Mouse (Mus musculus) neural tube, embryonic 14.5 days (tissue): ENCODE results near the gene Atp11a. TPM values are rescaled to one million over a fixed set of nuclear protein-coding genes. Genes with fewer than 3 reads are reported as not detected.

Source experiments
- ATAC-seq: fragments of 200-750 bp; cut with Nextera tagmentation; 2 replicates; pipeline ENCODE4 v1.8.0; 2017; ENCODE audit warnings: low read depth, mild to moderate bottlenecking, moderate TSS enrichment, moderate library complexity
- H3K27ac ChIP-seq: fragments of 300-500 bp; sonication (generic); 2 replicates; pipeline ENCODE4 v1.5.1; 2014; ENCODE audit warnings: low read depth, mild to moderate bottlenecking, control low read depth, low read length, moderate library complexity, mixed read lengths
- H3K27me3 ChIP-seq: fragments of 300-500 bp; sonication (generic); 2 replicates; pipeline ENCODE4 v1.6.1; 2014; ENCODE audit warnings: low read length; ENCODE audit not compliant: control insufficient read depth, insufficient read depth
- H3K36me3 ChIP-seq: fragments of 300-500 bp; sonication (generic); 2 replicates; pipeline ENCODE4 v1.6.1; 2014; ENCODE audit warnings: low read length, mixed read lengths; ENCODE audit not compliant: control insufficient read depth, insufficient read depth
- H3K4me1 ChIP-seq: fragments of 300-500 bp; sonication (generic); 2 replicates; pipeline ENCODE4 v1.6.1; 2014; ENCODE audit warnings: low read length; ENCODE audit not compliant: control insufficient read depth, insufficient read depth
- H3K4me2 ChIP-seq: fragments of 300-500 bp; sonication (generic); 2 replicates; pipeline ENCODE4 v1.6.1; 2014; ENCODE audit warnings: mild to moderate bottlenecking, low read depth, low read length, control low read depth
- H3K4me3 ChIP-seq: fragments of 300-500 bp; sonication (generic); 2 replicates; pipeline ENCODE4 v1.5.1; 2014; ENCODE audit warnings: low read depth, low read length, control low read depth, mixed read lengths
- H3K9ac ChIP-seq: fragments of 300-500 bp; sonication (generic); replicated peaks from 2 replicates; pipeline ENCODE4 v1.6.1; 2014; ENCODE audit warnings: low read depth, mild to moderate bottlenecking, control low read depth, low read length, mixed read lengths
- H3K9me3 ChIP-seq: fragments of 300-500 bp; sonication (generic); 2 replicates; pipeline ENCODE4 v1.6.1; 2016; ENCODE audit warnings: low read length; ENCODE audit not compliant: control insufficient read depth
- WGBS: fragments of 180-500 bp; shearing (Covaris S2); extraction: QIAGEN DNeasy Blood & Tissue Kit; methylation state at CpG from one replicate; pipeline ENCODE4 v1.1.7; 2014; 5-methylcytosine and 5-hydroxymethylcytosine counted together
- polyA plus RNA-seq: library from polyadenylated mRNA; unstranded; fragments of >200 nt; fragmentation: Nextera tagmentation; extraction: Ambion mirVana; gene quantifications from 2 replicates; pipeline ENCODE4 v1.2.1, GENCODE M21; 2014

Gene Atp11a
- polyA plus RNA-seq, 1 experiment from 2014 or later: 17.1 TPM

DNA sequence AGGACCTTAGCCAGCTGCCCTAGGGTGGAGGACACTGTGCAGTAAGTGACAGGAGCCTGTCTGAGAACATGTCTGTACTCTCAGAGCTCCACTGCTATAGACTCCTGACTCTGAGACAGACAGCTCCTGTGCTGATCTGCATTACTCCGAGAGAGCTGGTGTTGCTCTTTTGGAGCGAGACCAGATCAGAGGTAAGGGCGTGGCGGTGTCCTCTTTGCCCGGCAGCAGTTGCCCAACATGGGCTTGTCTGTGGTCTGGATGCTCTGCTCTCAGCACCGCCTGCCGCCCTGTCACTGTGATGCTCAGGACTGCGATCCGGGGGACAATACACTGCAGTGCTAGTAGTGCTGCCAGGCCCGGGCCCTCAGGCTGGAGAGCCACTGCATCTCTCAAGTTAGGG is 19.4 kb downstream of the Atp11a start:
- WGBS: 68% methylated on average over 10 of the region's 10 CpGs
- no peaks in the 10 kb centered on the region for H3K27me3 ChIP-seq
- no peak for ATAC-seq
- no peaks in the 10 kb centered on the region for H3K9me3 ChIP-seq
- no peak overlapping the region for H3K4me3 ChIP-seq
- H3K9ac ChIP-seq: no peak overlapping the region
- H3K4me1 ChIP-seq: no peaks in the 10 kb centered on the region
- no peak overlapping the region for H3K4me2 ChIP-seq
- no peaks in the 10 kb centered on the region for H3K36me3 ChIP-seq
- H3K27ac ChIP-seq: no peak overlapping the region

DNA sequence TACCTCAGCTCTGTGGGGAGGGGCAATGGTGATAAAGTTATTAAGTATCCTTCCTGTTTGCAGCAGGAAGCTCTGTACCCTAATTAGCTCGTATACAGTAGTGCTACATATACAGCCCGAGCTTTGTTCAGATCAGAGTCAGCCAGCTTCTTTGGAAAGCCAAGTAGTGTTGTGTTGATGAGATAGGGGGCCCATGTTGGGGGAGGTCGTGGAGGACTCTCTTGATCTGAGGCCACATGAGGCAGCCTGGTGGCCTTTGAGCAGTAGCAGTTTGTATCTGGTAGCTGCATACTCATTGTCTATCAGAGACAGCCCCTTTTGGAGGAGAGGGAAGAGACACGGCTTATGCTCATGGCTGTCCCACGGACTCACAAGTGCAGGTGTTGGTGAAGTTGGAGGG is 20.4 kb downstream of the Atp11a start:
- Histone ChIP-seq H3K27ac (no peak overlapping the region), H3K27me3 (no peaks in the 10 kb centered on the region), H3K4me3 (no peak overlapping the region), H3K36me3 (no peaks in the 10 kb centered on the region), H3K9me3 (no peaks in the 10 kb centered on the region), H3K4me2 (no peak overlapping the region), H3K9ac (no peak overlapping the region), H3K4me1 (no peaks in the 10 kb centered on the region)
- 59% methylated on average over 5 of the region's 5 CpGs for WGBS
- no peak for ATAC-seq

DNA sequence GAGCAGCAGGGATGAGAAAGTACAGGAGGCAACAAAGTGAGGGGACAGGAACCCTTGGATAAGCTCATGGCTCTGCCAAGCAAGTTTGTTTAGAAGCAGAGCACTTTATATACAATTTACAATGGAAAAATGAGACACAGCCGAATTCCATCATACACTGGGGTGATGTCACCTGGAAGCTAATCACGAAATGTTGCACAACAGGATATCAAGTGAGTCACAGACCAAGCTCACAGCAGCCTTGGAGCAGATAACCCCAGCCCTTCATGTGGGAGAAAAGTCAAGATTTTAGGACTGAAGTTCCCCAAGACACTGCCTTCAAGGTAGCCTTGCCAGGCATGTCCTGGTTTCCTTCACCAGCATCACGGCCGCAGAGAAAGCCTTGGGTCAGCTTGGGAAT is 22.7 kb downstream of the Atp11a start:
- H3K36me3 ChIP-seq: no peaks in the 10 kb centered on the region
- H3K4me3 ChIP-seq: no peak overlapping the region
- no peaks in the 10 kb centered on the region for H3K4me1 ChIP-seq
- no peak for ATAC-seq
- H3K9me3 ChIP-seq: no peaks in the 10 kb centered on the region
- 90% methylated on average over 4 of the region's 4 CpGs for WGBS
- H3K9ac ChIP-seq: no peak overlapping the region
- H3K27ac ChIP-seq: no peak overlapping the region
- H3K27me3 ChIP-seq: no peaks in the 10 kb centered on the region
- H3K4me2 ChIP-seq: no peak overlapping the region

DNA sequence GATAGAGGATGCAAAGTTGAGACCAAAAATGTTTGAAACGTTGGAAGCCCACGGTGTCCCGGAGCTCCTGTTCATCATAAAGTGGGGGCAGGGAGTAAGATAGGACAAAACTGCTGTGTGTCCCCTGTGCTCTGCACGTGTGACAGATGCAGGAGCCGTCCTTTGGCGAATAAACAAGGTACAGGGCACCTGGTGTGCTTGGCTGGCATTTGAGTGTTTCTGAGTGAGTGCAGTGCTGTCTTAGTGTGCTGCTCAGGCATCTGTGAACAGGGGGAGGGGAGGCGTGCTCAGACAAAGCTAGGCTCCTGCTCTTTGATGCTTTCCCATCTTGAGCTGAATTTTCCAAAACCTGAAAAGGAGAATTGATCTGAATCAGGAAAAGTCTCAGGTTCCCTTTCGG is 28.7 kb downstream of the Atp11a start:
- 63% methylated on average over 8 of the region's 8 CpGs for WGBS
- Histone ChIP-seq H3K9me3 (no peaks in the 10 kb centered on the region), H3K36me3 (no peaks in the 10 kb centered on the region), H3K4me1 (no peaks in the 10 kb centered on the region), H3K4me2 (no peak overlapping the region), H3K27me3 (no peaks in the 10 kb centered on the region), H3K27ac (no peak overlapping the region), H3K9ac (no peak overlapping the region), H3K4me3 (no peak overlapping the region)
- no peak for ATAC-seq

- no peak overlapping the region for H3K9ac ChIP-seq
- H3K9me3 ChIP-seq: no peaks in the 10 kb centered on the region
- no peaks in the 10 kb centered on the region for H3K27me3 ChIP-seq
- no peaks in the 10 kb centered on the region for H3K4me1 ChIP-seq
- H3K27ac ChIP-seq: no peak overlapping the region
- 88% methylated on average over 14 of the region's 14 CpGs for WGBS
- no peak overlapping the region for H3K4me2 ChIP-seq
- no peak overlapping the region for H3K4me3 ChIP-seq
- no peaks in the 10 kb centered on the region for H3K36me3 ChIP-seq
- no peak for ATAC-seq
These were observed 29.6 kb downstream of the Atp11a start for GRCm38 (mm10) chr8:12786261-12786957.

DNA sequence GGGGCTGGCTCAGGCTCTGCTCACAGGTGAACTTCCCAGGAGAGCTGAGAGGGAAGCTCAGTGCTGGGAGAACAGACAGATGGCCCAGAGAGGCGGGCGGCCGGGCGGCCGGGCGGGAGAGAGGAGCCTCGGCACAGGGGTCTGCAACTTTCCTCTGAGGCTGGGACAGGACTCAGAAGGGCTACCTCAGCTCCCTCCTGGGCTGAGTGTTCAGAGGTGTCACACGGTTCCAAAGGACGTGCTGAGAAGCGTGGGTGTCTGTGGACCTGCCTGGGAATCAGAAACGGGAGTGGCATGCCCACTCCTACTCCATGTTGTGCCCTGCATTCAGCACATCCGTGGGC is 30.1 kb downstream of the Atp11a start:
- H3K27ac ChIP-seq: no peak overlapping the region
- H3K36me3 ChIP-seq: no peaks in the 10 kb centered on the region
- no peaks in the 10 kb centered on the region for H3K27me3 ChIP-seq
- no peaks in the 10 kb centered on the region for H3K4me1 ChIP-seq
- no peak for ATAC-seq
- no peak overlapping the region for H3K4me2 ChIP-seq
- H3K9ac ChIP-seq: no peak overlapping the region
- H3K9me3 ChIP-seq: no peaks in the 10 kb centered on the region
- 75% methylated on average over 12 of the region's 12 CpGs for WGBS
- no peak overlapping the region for H3K4me3 ChIP-seq

- Histone ChIP-seq H3K27ac (no peak overlapping the region), H3K9me3 (no peaks in the 10 kb centered on the region), H3K4me2 (no peak overlapping the region), H3K36me3 (no peaks in the 10 kb centered on the region), H3K9ac (no peak overlapping the region), H3K4me1 (no peaks in the 10 kb centered on the region), H3K4me3 (no peak overlapping the region), H3K27me3 (no peaks in the 10 kb centered on the region)
- 51% methylated on average over 8 of the region's 8 CpGs for WGBS
- ATAC-seq: 0 out of 2 replicates have a peak, but pooled peaks have one; percentile 38
These were observed 30.6 kb downstream of the Atp11a start for GRCm38 (mm10) chr8:12787427-12787826.

DNA sequence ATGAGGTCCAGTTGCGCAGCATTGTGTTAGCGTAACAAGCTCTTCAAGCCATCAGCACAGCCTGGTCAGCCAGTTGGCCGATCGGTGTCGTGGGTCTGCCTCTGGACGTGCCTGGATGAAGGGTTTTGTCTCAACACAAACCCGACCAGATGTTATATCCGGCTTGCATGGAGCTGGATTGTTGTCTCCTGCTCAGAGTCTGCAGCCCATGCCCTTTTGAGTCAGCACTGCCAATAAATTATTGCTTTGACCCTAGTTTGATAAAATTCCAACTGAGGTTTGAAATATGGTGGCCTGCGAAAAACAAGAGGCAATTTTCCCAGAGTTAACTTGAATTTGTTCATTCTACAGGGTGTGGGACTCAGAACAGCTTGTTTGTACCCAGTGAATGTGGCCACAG is 31.9 kb downstream of the Atp11a start:
- no peak overlapping the region for H3K4me3 ChIP-seq
- no peak overlapping the region for H3K9ac ChIP-seq
- H3K36me3 ChIP-seq: no peaks in the 10 kb centered on the region
- H3K9me3 ChIP-seq: no peaks in the 10 kb centered on the region
- no peak overlapping the region for H3K27ac ChIP-seq
- 85% methylated on average over 9 of the region's 9 CpGs for WGBS
- H3K27me3 ChIP-seq: no peaks in the 10 kb centered on the region
- no peaks in the 10 kb centered on the region for H3K4me1 ChIP-seq
- ATAC-seq: no peak
- no peak overlapping the region for H3K4me2 ChIP-seq

DNA sequence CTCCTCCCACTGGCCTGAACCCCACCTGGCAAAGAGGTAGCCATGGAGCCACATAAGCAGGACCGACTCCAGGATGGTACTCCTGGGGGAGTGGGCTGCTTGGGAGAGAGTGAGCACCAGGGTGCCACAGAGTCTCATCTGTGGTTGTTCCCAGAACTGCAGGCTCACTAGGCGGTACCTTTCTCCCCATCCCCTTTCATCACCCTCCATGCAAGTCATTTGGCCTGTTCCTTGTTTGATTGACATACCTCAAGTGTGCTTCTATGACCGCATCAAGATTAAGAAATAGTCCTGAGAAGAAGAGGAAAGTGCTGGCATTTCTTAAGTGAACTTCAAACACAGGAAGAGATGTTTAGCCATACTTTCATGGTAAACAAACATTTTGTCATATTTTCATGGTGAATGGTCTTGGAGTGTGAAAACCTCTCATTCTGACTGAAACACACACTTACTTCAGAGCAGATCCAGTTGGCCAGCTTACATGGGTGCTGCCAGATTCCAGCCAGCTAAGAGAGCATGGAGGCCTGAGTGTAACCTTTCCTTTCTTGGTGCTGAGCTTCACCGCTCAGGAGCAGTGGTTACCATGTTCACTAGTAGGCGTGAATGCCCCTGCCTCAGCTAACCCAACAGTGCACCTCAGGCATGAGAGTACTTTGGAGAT is 38.3 kb downstream of the Atp11a start:
- WGBS: 99% methylated on average over 5 of the region's 5 CpGs
- no peak for ATAC-seq
- H3K4me3 ChIP-seq: no peak overlapping the region
- H3K9me3 ChIP-seq: no peaks in the 10 kb centered on the region
- no peaks in the 10 kb centered on the region for H3K4me1 ChIP-seq
- no peak overlapping the region for H3K9ac ChIP-seq
- H3K27ac ChIP-seq: no peak overlapping the region
- H3K4me2 ChIP-seq: no peak overlapping the region
- H3K36me3 ChIP-seq: no peaks in the 10 kb centered on the region
- no peaks in the 10 kb centered on the region for H3K27me3 ChIP-seq
